Mouse (Mus musculus) heart, postnatal 4 days (tissue): ENCODE data around the gene Arhgap6. TPM values are rescaled to one million over a fixed set of nuclear protein-coding genes. Genes with fewer than 3 reads are reported as not detected.

Experiments
- DNase-seq: peaks from one replicate; pipeline ENCODE4 v3.0.0; 2021
- total RNA-seq, 2 experiments: library from RNA; stranded (reverse); gene quantifications; 2 replicates each; pipeline ENCODE4 v1.2.3; 2021

The Arhgap6 gene
- total RNA-seq, 2 experiments from 2014 or later: 6.7 to 7.4 TPM

- DNase-seq: no peak
These were observed 328.3 kb downstream of the Arhgap6 start for GRCm38 (mm10) chrX:169123115-169123772.

- DNase-seq: no peak
These were observed 328.9 kb downstream of the Arhgap6 start for GRCm38 (mm10) chrX:169123773-169124151.

GRCm38 (mm10) chrX:169139758-169140157 lies 344.9 kb downstream of the Arhgap6 start:
- no peak for DNase-seq

- DNase-seq: no peak
These were observed 345.6 kb downstream of the Arhgap6 start for GRCm38 (mm10) chrX:169140467-169140866.

- DNase-seq: no peak
These were observed 358.9 kb downstream of the Arhgap6 start for GRCm38 (mm10) chrX:169153805-169154204.

- DNase-seq: no peak
These were observed 363.5 kb downstream of the Arhgap6 start for GRCm38 (mm10) chrX:169158385-169158784.

- no peak for DNase-seq
These were observed 376.1 kb downstream of the Arhgap6 start for GRCm38 (mm10) chrX:169170981-169171380.

GRCm38 (mm10) chrX:169173796-169174195 lies 378.9 kb downstream of the Arhgap6 start:
- DNase-seq: no peak

- DNase-seq: peak; percentile 40
These were observed 383.7 kb downstream of the Arhgap6 start for GRCm38 (mm10) chrX:169178634-169179033.

- no peak for DNase-seq
These were observed 392.2 kb downstream of the Arhgap6 start, which contains the start of gene Amelx for GRCm38 (mm10) chrX:169187100-169187499. TSS of gene Amelx (minus strand) at chrX:169187200.

- DNase-seq: no peak
These were observed 415.1 kb downstream of the Arhgap6 start for GRCm38 (mm10) chrX:169210019-169210418.

- no peak for DNase-seq
These were observed 425.2 kb downstream of the Arhgap6 start for GRCm38 (mm10) chrX:169220064-169220463.

GRCm38 (mm10) chrX:169222357-169223062 lies 427.6 kb downstream of the Arhgap6 start:
- DNase-seq: no peak

- DNase-seq: no peak
These were observed 461.0 kb downstream of the Arhgap6 start for GRCm38 (mm10) chrX:169255915-169256314.

- DNase-seq: no peak
These were observed 461.8 kb downstream of the Arhgap6 start for GRCm38 (mm10) chrX:169256741-169257140.

GRCm38 (mm10) chrX:169261034-169261433 lies 466.1 kb downstream of the Arhgap6 start:
- DNase-seq: no peak

- peak; percentile 5 for DNase-seq
These were observed 467.3 kb downstream of the Arhgap6 start for GRCm38 (mm10) chrX:169262212-169262611.

GRCm38 (mm10) chrX:169263433-169264172 lies 468.7 kb downstream of the Arhgap6 start:
- no peak for DNase-seq

- DNase-seq: peak; percentile 15
These were observed 504.7 kb downstream of the Arhgap6 start for GRCm38 (mm10) chrX:169299579-169299978.

GRCm38 (mm10) chrX:169302271-169303045 lies 507.6 kb downstream of the Arhgap6 start:
- DNase-seq: peak; percentile 22

- peak; percentile 55 for DNase-seq
These were observed 509.0 kb downstream of the Arhgap6 start for GRCm38 (mm10) chrX:169303945-169304344.

- no peak for DNase-seq
These were observed 513.7 kb downstream of the Arhgap6 start for GRCm38 (mm10) chrX:169308559-169308958.
